Mouse (Mus musculus) heart, embryonic 14.5 days (tissue): ENCODE measurements around the gene Rere. TPM values are rescaled to one million over a fixed set of nuclear protein-coding genes. Genes with fewer than 3 reads are reported as not detected.
A peak's percentile ranks its signal among the peaks of the same experiment; 100 is the strongest.

Source experiments
- ATAC-seq: fragments of 200-750 bp; cut with Nextera tagmentation; 2 replicates; pipeline ENCODE4 v1.8.0; 2017; ENCODE audit warnings: low read depth, moderate TSS enrichment; ENCODE audit not compliant: insufficient number of reproducible peaks, insufficient read depth, low FRiP score
- H3K27ac ChIP-seq, 2 experiments: fragments of 200-500 bp in 1 of 2; fragments of 300-500 bp in 1 of 2; sonication (generic) in 1 of 2; replicated peaks in 1 of 2; 2 replicates each; pipeline ENCODE4 v1.5.1; 2012 to 2014; ENCODE audit warnings: low read depth in 2 of 2, low read length in 2 of 2, control low read depth in 1 of 2, mild to moderate bottlenecking in 1 of 2, mixed read lengths in 1 of 2; ENCODE audit not compliant: control insufficient read depth in 1 of 2, insufficient read depth in 1 of 2
- H3K27me3 ChIP-seq: fragments of 300-500 bp; sonication (generic); 2 replicates; pipeline ENCODE4 v1.6.1; 2014; ENCODE audit warnings: mild to moderate bottlenecking, low read length, control low read depth; ENCODE audit not compliant: control insufficient read depth, insufficient read depth
- H3K36me3 ChIP-seq: fragments of 300-500 bp; sonication (generic); 2 replicates; pipeline ENCODE4 v1.6.1; 2014; ENCODE audit warnings: mild to moderate bottlenecking, control low read depth, low read length, mixed read lengths; ENCODE audit not compliant: control insufficient read depth, insufficient read depth
- H3K4me1 ChIP-seq, 2 experiments: fragments of 200-500 bp in 1 of 2; fragments of 300-500 bp in 1 of 2; sonication (generic) in 1 of 2; 2 replicates each; pipeline ENCODE4 v1.6.1; 2012 to 2014; ENCODE audit warnings: low read length in 2 of 2, control low read depth in 1 of 2, mixed read lengths in 1 of 2; ENCODE audit not compliant: control insufficient read depth in 2 of 2, insufficient read depth in 2 of 2
- H3K4me2 ChIP-seq: fragments of 300-500 bp; sonication (generic); 2 replicates; pipeline ENCODE4 v1.6.1; 2014; ENCODE audit warnings: mild to moderate bottlenecking, low read length
- H3K4me3 ChIP-seq, 2 experiments: fragments of 200-500 bp in 1 of 2; fragments of 300-500 bp in 1 of 2; sonication (generic) in 1 of 2; 2 replicates each; pipeline ENCODE4 v1.5.1; 2012 to 2014; ENCODE audit warnings: low read length in 2 of 2, mild to moderate bottlenecking in 2 of 2, control low read depth in 1 of 2, low read depth in 1 of 2, moderate library complexity in 1 of 2; ENCODE audit not compliant: control insufficient read depth in 1 of 2, insufficient read depth in 1 of 2
- H3K9ac ChIP-seq: fragments of 300-500 bp; sonication (generic); 2 replicates; pipeline ENCODE4 v1.6.1; 2014; ENCODE audit warnings: mild to moderate bottlenecking, low read length
- H3K9me3 ChIP-seq: fragments of 300-500 bp; sonication (generic); 2 replicates; pipeline ENCODE4 v1.6.1; 2016; ENCODE audit warnings: low read length, control low read depth; ENCODE audit not compliant: control insufficient read depth
- WGBS: fragments of 180-500 bp; shearing (Covaris S2); extraction: QIAGEN DNeasy Blood & Tissue Kit; methylation state at CpG from one replicate; pipeline ENCODE4 v1.1.7; 2014; 5-methylcytosine and 5-hydroxymethylcytosine counted together
- polyA plus RNA-seq: library from polyadenylated mRNA; unstranded; fragments of >200 nt; fragmentation: Nextera tagmentation; extraction: Ambion mirVana; gene quantifications from 2 replicates; pipeline ENCODE4 v1.2.1, GENCODE M21; 2014

Gene Rere
- polyA plus RNA-seq, 1 experiment from 2014 or later = 28.5 TPM

GRCm38 (mm10) chr4:150375448-150375935, 94.0 kb downstream of the Rere start:
- no peak overlapping the region for H3K4me3 ChIP-seq
- no peaks in the 10 kb centered on the region for H3K27me3 ChIP-seq
- H3K9ac ChIP-seq = no peak overlapping the region
- 0 out of 2 replicates have a peak overlapping the region, but pooled peaks have one; percentile 94 for H3K4me2 ChIP-seq
- peaks cover 23 to 75% of the 10 kb centered on the region in 2 experiments for H3K4me1 ChIP-seq
- no peaks in the 10 kb centered on the region for H3K36me3 ChIP-seq
- ATAC-seq = no peak
- 79% methylated on average over 1 of the region's 1 CpGs for WGBS
- no peak overlapping the region for H3K27ac ChIP-seq
- H3K9me3 ChIP-seq = no peaks in the 10 kb centered on the region

GRCm38 (mm10) chr4:150379313-150379712, 97.9 kb downstream of the Rere start:
- no peaks in the 10 kb centered on the region for H3K36me3 ChIP-seq
- no peak overlapping the region for H3K4me3 ChIP-seq
- no peak overlapping the region for H3K9ac ChIP-seq
- H3K27me3 ChIP-seq = no peaks in the 10 kb centered on the region
- no peaks in the 10 kb centered on the region for H3K9me3 ChIP-seq
- no peak overlapping the region for H3K27ac ChIP-seq
- H3K4me1 ChIP-seq = peaks cover 18 to 49% of the 10 kb centered on the region in 2 experiments
- no peak for ATAC-seq
- 78% methylated on average over 6 of the region's 6 CpGs for WGBS
- H3K4me2 ChIP-seq = no peak overlapping the region

GRCm38 (mm10) chr4:150379772-150380171, 98.3 kb downstream of the Rere start:
- Histone ChIP-seq H3K9me3 (no peaks in the 10 kb centered on the region), H3K27me3 (no peaks in the 10 kb centered on the region), H3K4me2 (no peak overlapping the region), H3K4me1 (peaks cover 15 to 45% of the 10 kb centered on the region in 2 experiments), H3K27ac (no peak overlapping the region; a peak in 1 of 4 replicates), H3K36me3 (no peaks in the 10 kb centered on the region), H3K9ac (no peak overlapping the region), H3K4me3 (no peak overlapping the region)
- WGBS = 39% methylated on average over 2 of the region's 2 CpGs
- ATAC-seq = no peak

- ATAC-seq = no peak
- H3K36me3 ChIP-seq = no peaks in the 10 kb centered on the region
- 53% methylated on average over 5 of the region's 5 CpGs for WGBS
- no peak overlapping the region for H3K4me2 ChIP-seq
- H3K27ac ChIP-seq = no peak overlapping the region; a peak in 1 of 4 replicates
- H3K27me3 ChIP-seq = no peaks in the 10 kb centered on the region
- no peaks in the 10 kb centered on the region for H3K9me3 ChIP-seq
- H3K9ac ChIP-seq = no peak overlapping the region
- peaks cover 15 to 43% of the 10 kb centered on the region in 2 experiments for H3K4me1 ChIP-seq
- no peak overlapping the region for H3K4me3 ChIP-seq
These were observed 98.8 kb downstream of the Rere start for GRCm38 (mm10) chr4:150380273-150380672.

- Histone ChIP-seq H3K9me3 (no peaks in the 10 kb centered on the region), H3K4me2 (no peak overlapping the region), H3K27ac (no peak overlapping the region), H3K27me3 (no peaks in the 10 kb centered on the region), H3K9ac (no peak overlapping the region), H3K4me1 (peaks cover 9 to 39% of the 10 kb centered on the region in 2 experiments), H3K4me3 (no peak overlapping the region), H3K36me3 (no peaks in the 10 kb centered on the region)
- 84% methylated on average over 3 of the region's 3 CpGs for WGBS
- ATAC-seq = no peak
These were observed 101.1 kb downstream of the Rere start for GRCm38 (mm10) chr4:150382504-150382903.

- Histone ChIP-seq H3K4me3 (no peak overlapping the region), H3K27ac (no peak overlapping the region), H3K9me3 (no peaks in the 10 kb centered on the region), H3K9ac (no peak overlapping the region), H3K4me1 (peaks cover 8 to 27% of the 10 kb centered on the region in 2 experiments), H3K4me2 (no peak overlapping the region), H3K36me3 (no peaks in the 10 kb centered on the region), H3K27me3 (no peaks in the 10 kb centered on the region)
- ATAC-seq = no peak
- WGBS = 84% methylated on average over 8 of the region's 8 CpGs
These were observed 103.0 kb downstream of the Rere start for GRCm38 (mm10) chr4:150384405-150384804.

GRCm38 (mm10) chr4:150384899-150385298, 103.5 kb downstream of the Rere start:
- H3K27me3 ChIP-seq = no peaks in the 10 kb centered on the region
- ATAC-seq = no peak
- no peaks in the 10 kb centered on the region for H3K9me3 ChIP-seq
- peaks cover 2% of the 10 kb centered on the region for H3K36me3 ChIP-seq
- H3K9ac ChIP-seq = no peak overlapping the region
- H3K4me3 ChIP-seq = no peak overlapping the region
- no peak overlapping the region for H3K4me2 ChIP-seq
- peaks cover 5 to 24% of the 10 kb centered on the region in 2 experiments; a peak in 3 of 4 replicates for H3K4me1 ChIP-seq
- WGBS = 81% methylated on average over 3 of the region's 3 CpGs
- H3K27ac ChIP-seq = no peak overlapping the region

GRCm38 (mm10) chr4:150388518-150388917, 107.1 kb downstream of the Rere start:
- no peak for ATAC-seq

More at GRCm38 (mm10) chr4:150388518-150388917, 107.1 kb downstream of the Rere start:
- 46% methylated on average over 3 of the region's 3 CpGs for WGBS
- no peak overlapping the region for H3K9ac ChIP-seq
- peaks cover 7 to 37% of the 10 kb centered on the region in 2 experiments for H3K4me1 ChIP-seq
- no peak overlapping the region for H3K4me2 ChIP-seq
- peaks cover 3% of the 10 kb centered on the region for H3K36me3 ChIP-seq
- no peak overlapping the region for H3K27ac ChIP-seq
- H3K9me3 ChIP-seq = no peaks in the 10 kb centered on the region
- no peaks in the 10 kb centered on the region for H3K27me3 ChIP-seq
- H3K4me3 ChIP-seq = no peak overlapping the region
